Mouse (Mus musculus): Measurements from ENCODE around the gene Gm28053. TPM values are rescaled to one million over a fixed set of nuclear protein-coding genes. Genes with fewer than 3 reads are reported as not detected.

Gm28053 gene
- polyA plus RNA-seq, 1 experiment from 2014 or later, result not detected

DNA sequence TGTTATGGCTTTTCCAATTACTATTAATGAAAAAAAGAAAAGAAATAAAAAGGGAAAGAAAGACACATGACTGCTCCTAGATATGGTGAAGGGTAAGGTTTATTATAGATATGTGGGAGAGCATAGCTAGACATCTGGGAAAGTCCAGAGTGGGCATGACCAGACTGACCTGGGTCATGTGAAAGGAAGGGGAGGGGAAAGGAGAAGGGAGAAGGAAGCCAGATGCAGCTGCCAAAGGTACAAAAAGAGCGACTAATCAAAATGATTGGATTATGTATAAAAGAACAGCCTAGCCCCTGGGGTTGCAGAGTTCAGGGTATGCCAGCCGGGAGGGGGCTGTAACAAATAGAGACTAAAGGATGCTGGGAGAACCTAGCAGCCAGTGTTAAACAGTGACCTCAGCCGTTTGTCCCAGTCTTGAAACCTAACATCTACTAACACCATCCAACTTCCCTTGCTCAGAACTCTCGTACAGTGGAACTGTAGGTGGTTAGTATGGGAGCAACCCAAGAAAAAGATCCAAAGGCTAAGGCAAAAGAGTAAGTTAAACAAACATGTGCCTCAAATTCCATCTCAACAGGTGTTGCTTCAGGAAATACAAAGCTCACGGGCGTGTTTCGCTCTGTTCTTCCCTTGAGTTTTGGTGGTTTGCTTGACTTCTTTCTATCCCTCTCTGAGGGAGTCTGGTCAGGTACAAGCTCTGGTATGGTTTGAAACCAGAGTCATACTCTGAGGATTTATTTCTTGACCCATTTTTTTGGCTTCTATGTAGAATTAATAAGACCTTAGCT is 20.1 kb upstream of the Gm28053 start:
- 73% methylated on average over 7 of the region's 7 CpGs for WGBS
- ATAC-seq (replicated peaks), result no peak

DNA sequence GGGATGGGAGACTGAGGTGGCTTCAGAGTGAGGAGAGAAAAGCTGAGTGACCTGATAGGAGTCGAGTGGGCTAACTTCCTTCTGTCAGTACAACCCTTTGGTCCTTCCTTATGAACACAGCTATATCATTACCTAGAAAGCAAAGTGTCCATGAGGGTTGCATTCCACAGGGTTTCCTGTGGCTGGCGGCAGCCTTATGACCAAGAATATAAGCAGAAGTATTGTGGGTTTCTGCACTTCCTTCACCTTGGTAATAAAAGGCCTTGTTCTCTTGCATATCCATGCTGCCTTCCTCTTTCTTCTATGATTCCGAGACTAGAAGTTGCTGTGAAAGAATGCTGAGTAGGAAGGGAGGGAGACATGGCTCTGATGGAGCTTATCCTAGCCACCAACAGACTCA is 19.5 kb upstream of the Gm28053 start:
- Histone ChIP-seq H3K9ac (no peak overlapping the region), H3K4me3 (no peak overlapping the region), H3K27me3 (replicated peaks) (no peaks in the 10 kb centered on the region), H3K4me1 (no peaks in the 10 kb centered on the region), H3K27ac (no peak overlapping the region), H3K9me3 (no peaks in the 10 kb centered on the region), H3K4me2 (no peak overlapping the region), H3K36me3 (replicated peaks) (no peaks in the 10 kb centered on the region)
- WGBS, result 83% methylated on average over 3 of the region's 3 CpGs
- ATAC-seq (replicated peaks), result no peak

More for the DNA sequence above, 20.1 kb upstream of the Gm28053 start:
- no peaks in the 10 kb centered on the region for H3K36me3 ChIP-seq (replicated peaks)
- H3K9me3 ChIP-seq, result no peaks in the 10 kb centered on the region
- H3K4me2 ChIP-seq, result no peak overlapping the region
- no peak overlapping the region for H3K27ac ChIP-seq
- no peaks in the 10 kb centered on the region for H3K4me1 ChIP-seq
- no peak overlapping the region for H3K4me3 ChIP-seq
- H3K9ac ChIP-seq, result no peak overlapping the region
- no peaks in the 10 kb centered on the region for H3K27me3 ChIP-seq (replicated peaks)

DNA sequence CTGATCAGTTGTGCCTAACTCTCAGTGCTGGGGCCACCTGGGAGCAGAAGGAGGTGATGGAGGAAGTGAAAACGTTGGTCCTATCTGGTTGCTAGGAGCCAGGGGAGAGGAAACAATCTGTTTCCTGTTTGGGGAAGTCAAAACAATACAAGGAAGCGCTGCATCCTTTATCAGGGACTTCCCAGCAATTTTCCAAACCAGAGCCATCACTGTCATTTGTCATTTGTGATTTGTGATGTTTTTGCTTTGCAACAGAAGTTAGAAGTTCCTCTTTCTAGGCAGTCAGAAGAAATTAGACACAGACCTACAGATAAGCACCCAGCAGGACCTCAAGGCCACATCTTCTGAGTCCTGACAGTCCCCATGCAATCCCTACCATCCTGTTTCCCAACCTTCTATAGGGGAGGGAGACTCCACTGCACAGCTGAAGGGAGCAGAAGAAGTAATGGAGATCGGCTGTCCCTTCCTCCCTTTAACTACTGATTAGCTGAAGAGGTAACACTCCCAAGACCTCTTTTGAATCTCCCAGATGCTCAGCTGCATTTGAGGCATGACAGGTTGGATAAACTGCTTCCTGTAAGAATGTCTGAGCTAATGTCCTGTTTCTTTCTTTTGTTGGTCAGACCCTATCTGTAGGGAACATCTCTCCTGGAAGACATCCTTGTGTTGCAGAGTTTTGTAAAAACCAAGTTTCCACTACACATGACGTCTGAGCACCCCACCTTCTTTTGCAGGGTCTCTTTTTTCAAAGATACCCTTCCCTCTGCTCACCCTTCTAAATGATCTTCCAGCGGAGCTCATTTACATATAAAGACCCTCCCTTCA is 17.9 kb upstream of the Gm28053 start:
- Histone ChIP-seq H3K36me3 (replicated peaks) (no peaks in the 10 kb centered on the region), H3K9me3 (no peaks in the 10 kb centered on the region), H3K4me2 (no peak overlapping the region), H3K4me1 (no peaks in the 10 kb centered on the region), H3K27me3 (replicated peaks) (no peaks in the 10 kb centered on the region), H3K4me3 (no peak overlapping the region), H3K9ac (no peak overlapping the region), H3K27ac (no peak overlapping the region)
- WGBS, result 62% methylated on average over 5 of the region's 5 CpGs
- ATAC-seq (replicated peaks), result no peak

DNA sequence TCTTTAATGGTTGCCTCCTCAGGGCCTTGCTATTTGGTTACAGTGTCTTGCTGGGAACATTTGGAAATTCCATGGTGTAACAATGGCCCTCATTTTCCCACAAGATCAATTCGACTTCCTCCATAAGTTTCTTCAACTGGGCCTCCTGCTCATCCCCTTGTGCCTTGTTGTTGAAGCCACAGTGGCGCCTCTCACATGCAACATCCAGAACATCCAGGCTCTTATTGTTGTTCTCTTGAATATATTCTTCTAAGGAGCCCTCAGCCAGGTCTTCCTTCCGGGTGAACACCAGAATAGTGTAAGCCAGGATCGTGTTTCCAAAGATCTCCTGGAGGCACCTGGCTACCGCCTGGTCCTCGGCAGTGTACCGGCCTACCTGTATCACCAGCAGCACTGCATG is 16.3 kb upstream of the Gm28053 start:
- H3K27me3 ChIP-seq (replicated peaks), result no peaks in the 10 kb centered on the region
- no peak for ATAC-seq (replicated peaks)
- H3K9me3 ChIP-seq, result no peaks in the 10 kb centered on the region
- H3K4me3 ChIP-seq, result no peak overlapping the region
- no peaks in the 10 kb centered on the region for H3K4me1 ChIP-seq
- H3K36me3 ChIP-seq (replicated peaks), result no peaks in the 10 kb centered on the region
- no peak overlapping the region for H3K9ac ChIP-seq
- H3K4me2 ChIP-seq, result no peak overlapping the region
- 92% methylated on average over 7 of the region's 7 CpGs for WGBS
- no peak overlapping the region for H3K27ac ChIP-seq

DNA sequence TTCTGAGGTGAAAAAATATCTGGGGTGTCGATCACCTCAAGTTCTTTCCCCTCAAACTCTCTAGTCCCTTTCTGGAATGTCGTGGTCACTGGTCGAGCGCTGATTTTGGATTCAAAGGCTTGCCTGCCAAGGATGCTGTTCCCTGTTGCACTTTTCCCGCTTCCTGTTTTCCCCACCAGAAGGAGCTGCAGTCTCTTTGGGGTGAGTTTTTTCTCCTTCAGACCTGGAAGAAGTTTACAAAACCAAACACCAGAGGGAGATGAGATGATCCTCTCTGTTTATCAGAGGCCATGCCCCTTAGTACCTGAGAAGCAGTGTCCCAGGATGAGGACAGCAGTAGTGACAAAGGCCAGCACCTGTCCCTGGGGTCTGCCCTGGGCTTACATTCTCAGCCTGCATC is 15.8 kb upstream of the Gm28053 start:
- 74% methylated on average over 5 of the region's 5 CpGs for WGBS
- Histone ChIP-seq H3K9ac (no peak overlapping the region), H3K4me2 (no peak overlapping the region), H3K4me3 (no peak overlapping the region), H3K4me1 (no peaks in the 10 kb centered on the region), H3K27me3 (replicated peaks) (no peaks in the 10 kb centered on the region), H3K9me3 (no peaks in the 10 kb centered on the region), H3K27ac (no peak overlapping the region), H3K36me3 (replicated peaks) (no peaks in the 10 kb centered on the region)
- ATAC-seq (replicated peaks), result no peak

DNA sequence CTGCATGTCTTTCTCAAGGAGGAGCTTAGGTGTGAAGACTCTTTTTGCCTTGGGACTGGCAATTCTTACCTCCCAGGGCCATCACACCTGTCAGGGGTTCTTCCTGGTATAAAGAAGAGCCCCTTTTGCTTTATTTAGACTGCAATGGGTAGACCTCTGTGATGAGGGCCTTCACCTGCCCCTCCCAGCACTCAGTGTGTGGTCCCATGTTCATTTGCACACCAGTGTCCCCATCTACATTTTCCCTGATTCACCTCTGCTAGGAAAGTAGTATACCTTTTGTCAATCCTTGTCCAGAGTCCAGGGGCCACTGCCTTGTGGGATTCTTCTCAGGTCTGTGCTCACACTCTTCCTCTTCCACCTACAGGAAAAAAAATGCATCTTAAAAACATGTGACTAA is 14.3 kb upstream of the Gm28053 start:
- no peak overlapping the region for H3K4me3 ChIP-seq
- H3K9ac ChIP-seq, result no peak overlapping the region
- no peaks in the 10 kb centered on the region for H3K9me3 ChIP-seq
- no peaks in the 10 kb centered on the region for H3K36me3 ChIP-seq (replicated peaks)
- no peaks in the 10 kb centered on the region for H3K27me3 ChIP-seq (replicated peaks)
- ATAC-seq (replicated peaks), result no peak
- H3K4me1 ChIP-seq, result no peaks in the 10 kb centered on the region
- H3K4me2 ChIP-seq, result no peak overlapping the region
- H3K27ac ChIP-seq, result no peak overlapping the region

DNA sequence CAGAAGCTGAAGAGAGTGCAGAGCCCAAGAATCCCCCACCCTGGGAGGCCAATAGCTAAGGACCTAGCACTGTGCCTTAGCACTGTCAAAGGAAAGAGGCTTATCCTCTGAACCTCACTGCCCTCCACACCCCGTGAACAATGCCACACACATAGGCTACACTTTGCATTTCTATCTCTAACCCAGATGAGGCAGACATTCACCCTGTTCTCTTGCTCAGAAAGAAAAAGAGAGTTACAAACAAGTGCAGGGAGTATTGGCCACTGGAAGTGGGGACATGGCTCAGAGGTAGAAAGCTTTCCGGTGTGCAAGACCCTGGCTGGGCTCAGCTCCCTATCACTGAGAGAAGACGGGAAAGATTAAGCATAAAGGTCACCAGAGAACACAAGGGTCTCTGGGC is 12.3 kb upstream of the Gm28053 start:
- ATAC-seq (replicated peaks), result no peak
- WGBS, result 43% methylated on average over 3 of the region's 3 CpGs
- Histone ChIP-seq H3K9me3 (no peaks in the 10 kb centered on the region), H3K9ac (no peak overlapping the region), H3K27ac (no peak overlapping the region), H3K36me3 (replicated peaks) (no peaks in the 10 kb centered on the region), H3K4me1 (no peaks in the 10 kb centered on the region), H3K4me2 (no peak overlapping the region), H3K27me3 (replicated peaks) (no peaks in the 10 kb centered on the region), H3K4me3 (no peak overlapping the region)

DNA sequence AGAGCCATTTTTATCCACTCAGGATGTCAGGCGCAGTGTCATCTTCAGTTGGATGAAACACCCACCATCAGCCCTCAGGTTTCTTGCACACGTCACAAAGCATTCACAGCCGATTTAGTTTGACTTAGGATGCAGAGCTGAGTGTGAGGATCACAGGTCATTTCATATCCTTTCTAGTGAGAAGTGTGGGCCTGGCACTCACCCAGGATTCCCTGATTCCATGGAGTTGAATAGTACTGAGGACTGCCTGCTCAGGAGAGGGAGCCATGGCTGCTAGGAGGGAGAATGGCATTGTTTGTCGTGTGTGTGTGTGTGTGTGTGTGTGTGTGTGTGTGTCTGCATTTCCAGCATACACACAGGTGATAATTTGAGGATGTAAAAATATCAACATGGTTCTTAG is 1.9 kb downstream of the Gm28053 start:
- Histone ChIP-seq H3K9me3 (no peaks in the 10 kb centered on the region), H3K4me2 (no peak overlapping the region), H3K27ac (no peak overlapping the region), H3K4me3 (no peak overlapping the region), H3K4me1 (0 out of 2 replicates have a peak, but pooled peaks cover under 1% of the 10 kb centered on the region), H3K27me3 (replicated peaks) (no peaks in the 10 kb centered on the region), H3K9ac (no peak overlapping the region), H3K36me3 (replicated peaks) (no peaks in the 10 kb centered on the region)
- WGBS, result 87% methylated on average over 4 of the region's 4 CpGs
- ATAC-seq (replicated peaks), result no peak

DNA sequence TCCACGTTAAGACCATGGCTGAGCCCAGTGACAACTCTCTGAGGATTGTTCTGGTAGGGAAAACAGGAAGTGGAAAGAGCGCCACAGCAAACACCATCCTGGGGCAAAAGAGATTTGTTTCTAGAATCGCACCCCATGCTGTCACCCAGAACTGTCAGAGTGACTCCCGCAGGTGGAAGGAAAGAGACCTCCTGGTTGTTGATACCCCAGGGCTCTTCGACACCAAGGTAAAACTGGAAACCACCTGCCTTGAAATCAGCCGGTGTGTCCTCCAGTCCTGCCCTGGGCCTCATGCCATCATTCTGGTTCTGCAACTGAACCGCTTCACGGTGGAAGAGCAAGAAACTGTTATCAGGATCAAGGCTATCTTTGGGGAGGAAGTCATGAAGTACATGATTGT is 5.1 kb downstream of the Gm28053 start:
- WGBS, result 91% methylated on average over 8 of the region's 8 CpGs
- H3K4me3 ChIP-seq, result no peak overlapping the region
- 0 out of 2 replicates have a peak, but pooled peaks cover 3% of the 10 kb centered on the region for H3K4me1 ChIP-seq
- no peak overlapping the region for H3K4me2 ChIP-seq
- no peaks in the 10 kb centered on the region for H3K9me3 ChIP-seq
- no peak overlapping the region for H3K27ac ChIP-seq
- no peak for ATAC-seq (replicated peaks)
- no peaks in the 10 kb centered on the region for H3K27me3 ChIP-seq (replicated peaks)
- H3K9ac ChIP-seq, result no peak overlapping the region
- H3K36me3 ChIP-seq (replicated peaks), result no peaks in the 10 kb centered on the region

DNA sequence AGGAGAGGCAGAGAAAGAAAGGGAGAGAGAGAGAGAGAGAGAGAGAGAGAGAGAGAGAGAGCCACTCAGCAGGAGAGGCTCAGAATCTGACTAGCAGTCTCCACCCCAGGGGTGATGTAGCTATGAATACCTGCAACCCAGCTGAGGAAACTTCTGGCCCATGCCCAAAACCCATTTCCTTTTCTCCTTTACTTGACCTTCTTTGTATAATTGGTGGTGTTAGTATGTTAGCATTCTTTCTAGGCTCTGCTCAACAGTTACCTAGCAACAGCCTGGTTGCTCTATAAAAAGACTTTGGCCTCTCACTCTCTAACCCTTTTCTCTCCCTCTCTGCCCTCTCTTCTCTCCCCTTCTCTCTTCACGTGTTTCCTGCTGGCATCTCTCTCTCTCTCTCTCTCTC is 7.1 kb downstream of the Gm28053 start:
- Histone ChIP-seq H3K9me3 (no peaks in the 10 kb centered on the region), H3K4me1 (0 out of 2 replicates have a peak, but pooled peaks cover 3% of the 10 kb centered on the region), H3K27me3 (replicated peaks) (no peaks in the 10 kb centered on the region), H3K4me3 (no peak overlapping the region), H3K4me2 (no peak overlapping the region), H3K9ac (no peak overlapping the region), H3K27ac (no peak overlapping the region), H3K36me3 (replicated peaks) (no peaks in the 10 kb centered on the region)
- 5% methylated on average over 1 of the region's 1 CpGs for WGBS
- no peak; the same call in 1 of the 2 replicates for ATAC-seq (replicated peaks)

DNA sequence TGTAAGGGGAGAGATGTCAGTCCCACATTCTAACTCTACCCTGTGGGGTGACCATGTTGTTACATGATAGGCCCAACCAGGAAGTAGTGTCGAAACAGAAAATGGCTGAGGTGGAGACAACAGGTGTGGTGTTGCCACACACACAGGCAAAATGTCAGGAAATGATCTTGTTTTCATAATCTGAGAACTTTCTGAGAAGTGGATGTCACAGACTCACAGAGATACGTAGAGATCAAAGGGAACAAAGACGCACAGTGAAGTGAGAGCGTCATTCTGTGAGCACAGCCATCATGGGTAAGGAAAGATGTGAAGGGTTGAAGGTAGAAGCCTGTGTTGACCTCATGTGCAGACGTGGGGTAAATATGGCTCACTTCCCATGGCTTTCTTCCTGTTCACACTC is 9.4 kb downstream of the Gm28053 start:
- no peak for ATAC-seq (replicated peaks)
- 94% methylated on average over 5 of the region's 5 CpGs for WGBS

DNA sequence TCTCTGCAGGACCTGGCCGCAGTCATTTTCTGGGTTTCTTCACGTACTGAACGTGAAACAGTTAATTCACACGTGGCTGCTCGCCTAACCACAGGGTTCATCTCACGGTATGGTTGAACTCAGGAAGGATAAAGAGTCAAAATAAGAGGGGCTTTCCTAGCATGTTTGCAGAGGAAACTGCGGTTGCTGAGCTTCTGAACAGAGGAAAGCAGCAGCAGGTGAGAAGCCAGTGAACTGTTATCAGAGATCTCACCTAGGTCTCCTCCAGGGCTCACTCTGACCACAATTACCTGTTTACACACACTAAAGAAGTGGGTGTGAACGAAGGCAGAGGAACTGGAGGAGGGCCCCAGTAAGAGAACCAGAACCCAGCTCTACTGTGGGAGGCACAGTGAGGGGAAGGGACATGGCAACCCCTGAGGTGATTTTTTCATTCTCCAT is 14.5 kb downstream of the Gm28053 start:
- H3K27me3 ChIP-seq (replicated peaks), result no peaks in the 10 kb centered on the region
- H3K4me2 ChIP-seq, result no peak overlapping the region
- H3K4me3 ChIP-seq, result no peak overlapping the region
- WGBS, result 62% methylated on average over 8 of the region's 8 CpGs
- H3K9ac ChIP-seq, result no peak overlapping the region
- H3K9me3 ChIP-seq, result no peaks in the 10 kb centered on the region
- H3K4me1 ChIP-seq, result no peaks in the 10 kb centered on the region
- no peaks in the 10 kb centered on the region for H3K36me3 ChIP-seq (replicated peaks)
- H3K27ac ChIP-seq, result no peak overlapping the region
- ATAC-seq (replicated peaks), result no peak

More for the DNA sequence above, 9.4 kb downstream of the Gm28053 start:
- no peaks in the 10 kb centered on the region for H3K9me3 ChIP-seq
- no peaks in the 10 kb centered on the region for H3K27me3 ChIP-seq (replicated peaks)
- H3K36me3 ChIP-seq (replicated peaks), result no peaks in the 10 kb centered on the region
- no peak overlapping the region for H3K9ac ChIP-seq
- H3K4me1 ChIP-seq, result 0 out of 2 replicates have a peak, but pooled peaks cover 3% of the 10 kb centered on the region
- no peak overlapping the region for H3K4me3 ChIP-seq
- H3K4me2 ChIP-seq, result no peak overlapping the region
- no peak overlapping the region for H3K27ac ChIP-seq
